Mouse (Mus musculus) cerebellum, adult 11-12 months (tissue): ENCODE results near the gene Omg.

Experiments
- DNase-seq: peaks from one replicate; pipeline ENCODE4 v3.0.0; 2022

Gene Omg

DNA sequence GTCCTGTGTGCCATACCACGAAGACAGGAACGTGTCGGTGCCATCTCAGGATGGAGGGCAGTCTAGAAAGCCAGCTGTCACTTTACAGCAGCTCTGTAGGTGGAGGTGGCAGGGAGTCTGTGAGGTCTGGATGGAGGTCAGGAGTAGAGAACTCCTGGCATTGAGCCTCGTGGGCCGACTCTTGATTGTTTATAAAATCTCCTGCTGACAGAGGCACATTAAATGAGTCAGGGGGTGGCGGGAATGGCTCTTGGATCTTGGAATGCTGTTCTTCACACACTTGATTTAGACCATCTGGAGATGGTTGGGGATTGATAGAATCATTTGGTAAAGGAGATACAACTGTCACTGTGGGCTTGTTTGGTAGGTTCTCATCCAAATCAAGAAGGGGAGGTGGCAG lies 11.4 kb upstream of the Omg start:
- no peak for DNase-seq

DNA sequence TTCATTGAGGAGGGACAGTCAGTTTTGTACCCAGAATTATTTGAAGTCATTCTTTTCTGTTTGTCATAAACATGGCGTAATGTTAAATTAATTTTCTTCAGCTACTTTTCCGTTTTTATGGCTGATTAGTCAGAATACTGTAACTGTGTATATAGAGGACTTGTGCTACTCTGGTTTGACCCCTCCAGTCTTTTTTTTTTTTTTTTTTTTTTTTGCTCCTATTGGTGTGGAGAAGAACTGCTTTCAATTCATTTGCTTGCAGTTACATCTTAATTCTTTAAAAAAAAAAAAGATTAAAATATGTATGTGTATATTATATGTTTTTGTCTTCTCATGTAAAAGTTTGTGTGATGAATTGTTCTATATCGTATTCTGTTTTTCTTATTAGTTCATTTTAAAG lies 8.1 kb upstream of the Omg start:
- DNase-seq = no peak

DNA sequence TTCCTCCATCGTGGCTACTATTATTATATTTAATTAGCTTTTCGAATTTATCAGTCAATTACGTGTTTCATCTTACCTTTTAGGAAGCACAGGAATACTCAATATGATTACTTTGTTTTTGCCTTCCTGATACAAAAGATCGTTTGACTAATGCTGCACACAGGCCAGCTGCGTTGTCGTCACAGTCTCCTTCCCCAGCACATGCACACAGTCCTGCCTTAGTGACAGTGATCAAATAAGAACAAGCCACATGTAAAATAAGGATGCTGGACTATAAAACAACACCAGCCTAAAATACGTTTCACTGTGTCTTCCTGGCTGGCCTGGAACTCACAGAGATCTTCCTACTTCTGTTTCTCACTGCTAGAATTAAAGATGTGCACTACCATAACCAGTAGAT lies 622 bp upstream of the Omg start:
- DNase-seq = no peak

DNA sequence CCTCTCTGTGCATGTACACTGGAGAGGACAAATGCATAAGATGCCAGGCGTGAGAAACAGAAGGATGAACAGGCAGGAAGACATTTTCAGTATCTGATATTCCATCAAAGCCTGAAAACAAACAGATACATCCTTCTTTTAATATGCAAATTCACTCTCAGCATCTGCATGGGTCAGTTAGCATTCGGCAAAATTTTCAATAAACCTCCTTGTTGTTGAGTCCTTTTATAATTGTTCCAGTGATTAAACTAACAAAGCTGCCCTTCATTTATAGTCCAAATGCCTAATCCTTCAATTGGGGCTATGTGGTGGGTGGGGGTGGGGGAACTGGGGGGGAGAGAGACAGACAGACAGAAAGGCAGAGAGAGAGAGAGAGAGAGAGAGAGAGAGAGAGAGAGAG lies 967 bp downstream of the Omg start:
- no peak for DNase-seq

- no peak for DNase-seq
Observed at GRCm38 (mm10) chr11:79494976-79495800, 8.7 kb downstream of the Omg start.

GRCm38 (mm10) chr11:79484721-79485120 lies 19.2 kb downstream of the Omg start:
- DNase-seq = no peak

GRCm38 (mm10) chr11:79483876-79484528 lies 19.9 kb downstream of the Omg start:
- no peak for DNase-seq

- no peak for DNase-seq
Observed at GRCm38 (mm10) chr11:79483392-79483791, 20.5 kb downstream of the Omg start.

GRCm38 (mm10) chr11:79468097-79468496 lies 35.8 kb downstream of the Omg start:
- DNase-seq = no peak

GRCm38 (mm10) chr11:79460756-79461450 lies 43.0 kb downstream of the Omg start:
- DNase-seq = no peak

DNA sequence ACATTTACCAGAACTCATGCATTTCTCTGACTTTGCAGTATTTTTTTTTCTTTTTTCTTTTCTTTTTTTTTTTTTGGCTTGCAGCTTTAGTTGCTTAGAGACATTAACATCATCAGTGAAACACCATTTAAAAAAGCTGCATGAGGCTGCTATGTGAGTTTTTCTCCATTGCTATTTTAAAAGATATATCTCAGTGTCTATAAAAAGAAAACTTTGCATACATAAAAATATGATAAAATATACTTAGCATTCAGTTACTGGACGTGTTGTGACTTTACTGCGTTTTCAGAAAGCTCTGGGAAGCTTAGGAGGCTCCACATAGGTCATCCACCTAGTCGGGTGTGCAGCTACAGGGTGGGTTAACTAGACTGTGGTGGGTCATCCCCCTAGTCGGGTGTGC lies 44.0 kb downstream of the Omg start:
- DNase-seq = no peak

- DNase-seq = no peak
Observed at GRCm38 (mm10) chr11:79457928-79458327, 46.0 kb downstream of the Omg start.

DNA sequence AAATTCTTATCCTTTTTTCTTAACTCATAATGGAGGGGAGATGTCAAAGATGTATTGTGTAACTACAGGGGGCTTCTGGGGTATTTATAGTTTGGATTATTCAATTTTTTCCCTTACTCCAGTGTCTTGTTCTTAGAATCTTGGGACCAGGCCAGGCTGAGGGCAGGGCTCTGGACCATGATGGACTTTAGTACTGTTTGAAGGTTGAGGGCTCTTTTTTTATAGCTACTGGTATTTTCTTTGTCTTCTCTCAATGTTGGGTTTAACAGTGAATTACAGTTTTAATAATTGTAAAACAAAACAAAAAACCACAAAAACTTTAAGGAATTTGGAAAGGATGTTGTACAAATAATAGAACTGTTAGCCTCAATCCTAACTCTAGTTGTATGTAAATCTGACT lies 50.9 kb downstream of the Omg start:
- DNase-seq = no peak
